Mouse (Mus musculus): ENCODE measurements at regions not wholly inside any gene's neighbourhood (a gene's known extent, or its start where the extent isn't known, plus 50 kb on each side); places are given as distances from the start of the nearest gene placed in this dataset.

- TF ChIP-seq POLR2AphosphoS2 (IDR thresholded peaks at IDR 0.05; ENCODE audit: insufficient read length, low read depth) (no peak), POLR2A (IDR thresholded peaks at IDR 0.05; ENCODE audit: insufficient read length, low read depth) (no peak), MAX (IDR thresholded peaks at IDR 0.05; ENCODE audit: low read depth) (no peak), E2F4 (IDR thresholded peaks at IDR 0.05; ENCODE audit: insufficient read depth) (no peak), USF1 (IDR thresholded peaks at IDR 0.05; ENCODE audit: low read depth) (no peak), CEBPB (IDR thresholded peaks at IDR 0.05; ENCODE audit: insufficient read depth, poor library complexity, severe bottlenecking) (no peak), TCF12 (IDR thresholded peaks at IDR 0.05; ENCODE audit: insufficient read depth, poor library complexity, severe bottlenecking) (no peak), REST (IDR thresholded peaks at IDR 0.05; ENCODE audit: insufficient read depth, insufficient read length) (no peak)
Observed at GRCm38 (mm10) chr9:115389082-115389481, 78.9 kb upstream of the Stt3b start.

Data from myocyte (in vitro differentiated cells).